Mouse (Mus musculus) heart, postnatal 0 days (tissue): ENCODE measurements around the gene Sntg2.

ENCODE experiments used
- CTCF ChIP-seq: IDR thresholded peaks from 2 replicates; pipeline ENCODE4 v1.5.1; 2016; ENCODE audit warnings: antibody characterized with exemption, control low read depth, low read depth
- EP300 ChIP-seq: IDR thresholded peaks from 2 replicates; pipeline ENCODE4 v1.6.1; 2016; ENCODE audit warnings: antibody characterized with exemption, low read depth

- no peak for TF ChIP-seq CTCF
- no peak for TF ChIP-seq EP300
These were observed 117.0 kb downstream of the Sntg2 start for GRCm38 (mm10) chr12:30256207-30256606.
